Mouse (Mus musculus) adrenal gland, postnatal 10 days (tissue): ENCODE measurements around the gene Mospd1. TPM values are rescaled to one million over a fixed set of nuclear protein-coding genes. Genes with fewer than 3 reads are reported as not detected.
A peak's percentile ranks its signal among the peaks of the same experiment; 100 is the strongest.

Experiments
- DNase-seq: peaks from one replicate; pipeline ENCODE4 v3.0.0; 2021; ENCODE audit warnings: mixed read lengths
- long read RNA-seq, 2 experiments: library from polyadenylated mRNA; stranded (forward); transcript quantifications; one replicate each; pipeline ENCODE4 v2.0.0; 2021
- total RNA-seq, 2 experiments: library from RNA; stranded (reverse); gene quantifications; 2 replicates each; pipeline ENCODE4 v1.2.3; 2021

Mospd1 gene
- 10 to 100 TPM; 25.7 to 29.2 TPM for total RNA-seq
- long read RNA-seq, experiment 1, transcript Mospd1-202 (6 exons, 1,773 nt): major isoform, 19 of 31 reads
- long read RNA-seq, experiment 1, partial matches to known transcripts: 3 of 31 reads
- long read RNA-seq, experiment 1, other reads (novel, unspliced or antisense): 8 of 31 reads
- long read RNA-seq, experiment 2, transcript Mospd1-202 (6 exons, 1,773 nt): major isoform, 25 of 38 reads
- long read RNA-seq, experiment 2, partial matches to known transcripts: 5 of 38 reads
- long read RNA-seq, experiment 2, other reads (novel, unspliced or antisense): 6 of 38 reads

- DNase-seq: peak; percentile 93
Observed at GRCm38 (mm10) chrX:53370366-53370740, at the start of gene Mospd1. TSS of gene Mospd1 (minus strand) at chrX:53370502.

GRCm38 (mm10) chrX:53386362-53386761 is 16.1 kb upstream of the Mospd1 start:
- DNase-seq: no peak

GRCm38 (mm10) chrX:53383122-53383521 is 12.8 kb upstream of the Mospd1 start:
- DNase-seq: no peak

GRCm38 (mm10) chrX:53369534-53370365 is 552 bp downstream of the Mospd1 start:
- DNase-seq: peak; percentile 28

GRCm38 (mm10) chrX:53364668-53365383 is 5.5 kb downstream of the Mospd1 start:
- no peak for DNase-seq

- no peak for DNase-seq
Observed at GRCm38 (mm10) chrX:53348374-53348773, 21.9 kb downstream of the Mospd1 start.

GRCm38 (mm10) chrX:53341531-53341930 is 28.8 kb downstream of the Mospd1 start:
- peak; percentile 73 for DNase-seq

- peak; percentile 11 for DNase-seq
Observed at GRCm38 (mm10) chrX:53337355-53337754, 32.9 kb downstream of the Mospd1 start.

GRCm38 (mm10) chrX:53330396-53330795 is 39.9 kb downstream of the Mospd1 start:
- no peak for DNase-seq

- DNase-seq: peak; percentile 48
Observed at GRCm38 (mm10) chrX:53321111-53321510, 49.2 kb downstream of the Mospd1 start.

- no peak for DNase-seq
Observed at GRCm38 (mm10) chrX:53320564-53320963, 49.7 kb downstream of the Mospd1 start.

Other genes starting within 250 kb of the Mospd1 start
- not detected for gene Plac1, start 130.4 kb downstream of the Mospd1 start, total RNA-seq
- gene Fam122b, start 100.7 kb downstream of the Mospd1 start, total RNA-seq: 10 to 100 TPM in 1 of 2 experiments, 1 to 10 TPM in 1; 8.2 to 15.1 TPM
- not detected for gene Fam122c, start 97.1 kb downstream of the Mospd1 start, total RNA-seq
- not detected for gene Etd, start 64.4 kb upstream of the Mospd1 start, total RNA-seq
- 10 to 100 TPM; 83.5 to 86.7 TPM for gene Rtl8c, start 237.5 kb upstream of the Mospd1 start, total RNA-seq
- not detected for gene Gm14597, start 238.5 kb upstream of the Mospd1 start, total RNA-seq